Mouse (Mus musculus): ENCODE data around the gene Myo18a. TPM values are rescaled to one million over a fixed set of nuclear protein-coding genes. Genes with fewer than 3 reads are reported as not detected.

Myo18a gene
- polyA plus RNA-seq, 1 experiment = 67.3 TPM

DNA sequence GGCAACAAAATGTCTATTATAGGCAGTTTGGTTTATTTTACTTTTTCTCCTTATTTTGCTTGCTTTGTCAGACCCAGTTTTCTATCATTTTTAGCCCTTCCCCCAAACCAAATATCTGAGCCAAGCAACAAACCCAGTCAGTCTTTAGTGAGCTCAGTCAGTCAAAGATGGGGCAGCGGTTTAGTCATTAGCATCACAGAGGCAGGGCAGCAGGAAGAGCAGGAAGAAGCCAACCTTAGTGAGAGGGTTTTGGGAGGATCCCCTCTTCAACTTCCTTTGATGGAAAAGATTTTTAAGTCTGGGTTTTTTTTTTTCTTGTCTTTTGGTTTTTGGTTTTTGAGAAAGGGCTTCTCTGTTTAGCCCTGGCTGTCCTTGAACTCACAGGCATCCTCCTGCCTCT lies 141.7 kb downstream of the Myo18a start:
- no peak for DNase-seq (ENCODE audit: low read depth)
- no peak for TF ChIP-seq CTCF (IDR thresholded peaks at IDR 0.05; ENCODE audit: borderline replicate concordance, extremely low read depth, insufficient read depth, insufficient read length)
- no peak for TF ChIP-seq POLR2A (IDR thresholded peaks at IDR 0.05; ENCODE audit: borderline replicate concordance, extremely low read depth, insufficient read depth, insufficient read length, poor library complexity, severe bottlenecking)

DNA sequence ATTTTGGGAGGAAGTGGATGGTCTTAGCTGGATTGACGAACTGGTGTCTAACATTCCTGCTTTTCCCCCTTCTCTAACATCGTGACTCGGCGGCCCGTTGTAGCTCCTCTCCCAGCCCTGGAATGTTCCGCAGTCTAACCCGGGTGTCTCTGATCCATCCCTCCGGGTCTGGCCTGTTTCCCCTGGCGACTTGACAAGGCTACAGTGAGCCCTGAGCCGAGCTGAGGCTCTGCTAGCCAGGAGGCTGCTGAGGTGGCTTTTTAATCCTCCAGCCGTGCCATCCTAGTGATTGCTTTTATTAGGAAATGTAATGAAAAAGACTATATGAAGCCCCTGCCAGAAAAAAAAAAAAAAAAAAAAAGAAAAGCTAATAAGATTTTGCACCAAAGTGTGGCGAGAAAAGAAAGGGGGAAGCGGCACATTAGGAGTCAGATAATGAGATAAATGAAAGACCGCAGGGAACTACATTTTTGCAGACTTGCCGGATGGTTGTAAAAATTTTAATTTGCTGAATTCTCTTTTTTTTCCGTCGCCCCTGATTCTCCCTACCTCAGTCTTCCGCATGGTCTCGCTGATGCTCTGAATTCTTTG lies 143.1 kb downstream of the Myo18a start:
- TF ChIP-seq POLR2A (IDR thresholded peaks at IDR 0.05; ENCODE audit: borderline replicate concordance, extremely low read depth, insufficient read depth, insufficient read length, poor library complexity, severe bottlenecking) (no peak), CTCF (IDR thresholded peaks at IDR 0.05; ENCODE audit: borderline replicate concordance, extremely low read depth, insufficient read depth, insufficient read length) (no peak)
- DNase-seq (ENCODE audit: low read depth) = peak; percentile 78

- TF ChIP-seq POLR2A (IDR thresholded peaks at IDR 0.05; ENCODE audit: borderline replicate concordance, extremely low read depth, insufficient read depth, insufficient read length, poor library complexity, severe bottlenecking) (no peak), CTCF (IDR thresholded peaks at IDR 0.05; ENCODE audit: borderline replicate concordance, extremely low read depth, insufficient read depth, insufficient read length) (no peak)
- peak; percentile 88 for DNase-seq (ENCODE audit: low read depth)
These were observed 143.7 kb downstream of the Myo18a start for GRCm38 (mm10) chr11:77906747-77907174.

DNA sequence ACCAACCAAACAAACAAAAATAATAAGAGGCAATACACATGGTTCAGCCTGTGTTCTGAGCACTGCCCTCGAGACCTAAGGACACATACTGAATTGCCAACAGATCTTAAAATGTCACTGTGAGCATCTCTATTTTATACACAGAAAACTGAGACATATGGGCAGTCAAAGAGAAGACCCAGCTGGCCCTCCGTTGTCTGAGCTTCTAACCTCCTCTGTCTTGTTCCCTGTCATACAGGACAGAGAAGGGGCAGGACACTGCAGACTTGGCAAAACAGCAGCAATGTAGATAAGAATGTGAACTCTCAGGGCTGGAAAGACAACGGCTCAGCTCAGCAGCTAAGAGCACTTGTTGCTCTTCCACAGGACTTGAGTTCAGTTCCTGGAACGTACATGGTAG lies 145.4 kb downstream of the Myo18a start:
- no peak for TF ChIP-seq CTCF (IDR thresholded peaks at IDR 0.05; ENCODE audit: borderline replicate concordance, extremely low read depth, insufficient read depth, insufficient read length)
- TF ChIP-seq POLR2A (IDR thresholded peaks at IDR 0.05; ENCODE audit: borderline replicate concordance, extremely low read depth, insufficient read depth, insufficient read length, poor library complexity, severe bottlenecking) = no peak
- no peak for DNase-seq (ENCODE audit: low read depth)

DNA sequence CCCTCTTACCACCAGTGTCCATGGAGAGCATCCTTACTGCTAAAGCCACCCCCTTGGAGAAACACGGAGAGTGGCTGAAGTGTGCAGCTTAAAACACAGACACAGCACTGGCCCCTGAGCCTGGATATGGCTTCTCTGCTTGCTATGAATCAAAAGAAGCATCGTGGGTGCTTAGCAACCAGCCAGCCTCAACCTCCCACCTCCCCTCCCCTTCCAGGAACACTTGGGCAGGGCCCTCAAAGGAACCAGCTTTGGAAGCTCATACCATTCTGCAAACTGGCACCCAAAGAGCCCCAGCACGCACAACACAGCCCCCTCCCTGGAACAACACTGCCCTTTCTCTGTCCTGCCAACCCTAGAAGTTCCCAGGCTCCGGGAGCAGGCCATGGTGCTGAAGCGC lies 146.3 kb downstream of the Myo18a start:
- TF ChIP-seq POLR2A (IDR thresholded peaks at IDR 0.05; ENCODE audit: borderline replicate concordance, extremely low read depth, insufficient read depth, insufficient read length, poor library complexity, severe bottlenecking) (no peak), CTCF (IDR thresholded peaks at IDR 0.05; ENCODE audit: borderline replicate concordance, extremely low read depth, insufficient read depth, insufficient read length) (no peak)
- peak; percentile 77 for DNase-seq (ENCODE audit: low read depth)

GRCm38 (mm10) chr11:77909776-77910175 lies 146.7 kb downstream of the Myo18a start:
- TF ChIP-seq POLR2A (IDR thresholded peaks at IDR 0.05; ENCODE audit: borderline replicate concordance, extremely low read depth, insufficient read depth, insufficient read length, poor library complexity, severe bottlenecking) (no peak), CTCF (IDR thresholded peaks at IDR 0.05; ENCODE audit: borderline replicate concordance, extremely low read depth, insufficient read depth, insufficient read length) (no peak)
- peak; percentile 50 for DNase-seq (ENCODE audit: low read depth)

- DNase-seq (ENCODE audit: low read depth) = no peak
- TF ChIP-seq POLR2A (IDR thresholded peaks at IDR 0.05; ENCODE audit: borderline replicate concordance, extremely low read depth, insufficient read depth, insufficient read length, poor library complexity, severe bottlenecking) = no peak
- no peak for TF ChIP-seq CTCF (IDR thresholded peaks at IDR 0.05; ENCODE audit: borderline replicate concordance, extremely low read depth, insufficient read depth, insufficient read length)
These were observed 150.5 kb downstream of the Myo18a start for GRCm38 (mm10) chr11:77913505-77913904.

- DNase-seq (ENCODE audit: low read depth) = peak; percentile 61
- TF ChIP-seq POLR2A (IDR thresholded peaks at IDR 0.05; ENCODE audit: borderline replicate concordance, extremely low read depth, insufficient read depth, insufficient read length, poor library complexity, severe bottlenecking) (no peak), CTCF (IDR thresholded peaks at IDR 0.05; ENCODE audit: borderline replicate concordance, extremely low read depth, insufficient read depth, insufficient read length) (no peak)
These were observed 151.7 kb downstream of the Myo18a start for GRCm38 (mm10) chr11:77914598-77915260.

Other genes with a start within 250 kb of the Myo18a start
- gene Abhd15, start 248.1 kb upstream of the Myo18a start, polyA plus RNA-seq (2012; rRNA removed) = 0.57 and 0.75 TPM in 2 replicates
- gene Trp53i13, start 247.3 kb upstream of the Myo18a start, polyA plus RNA-seq (2012; rRNA removed) = 11.6 and 16.6 TPM in 2 replicates
- not detected in 2 replicates for gene Gm10392, start 244.0 kb upstream of the Myo18a start, polyA plus RNA-seq (2012; rRNA removed)
- 22.0 and 26.6 TPM in 2 replicates for gene Taok1, start 155.4 kb upstream of the Myo18a start, polyA plus RNA-seq (2012; rRNA removed)
- gene Nufip2, start 77.1 kb upstream of the Myo18a start, polyA plus RNA-seq (2012; rRNA removed) = 13.1 and 19.2 TPM in 2 replicates
- 0.19 and 0.23 TPM in 2 replicates for gene Cryba1, start 38.0 kb upstream of the Myo18a start, polyA plus RNA-seq (2012; rRNA removed)
- gene Gm10277, start 24.5 kb downstream of the Myo18a start, polyA plus RNA-seq (2012; rRNA removed) = not detected in 2 replicates
- gene Pipox, start 130.8 kb downstream of the Myo18a start, polyA plus RNA-seq (2012; rRNA removed) = 10.0 and 19.2 TPM in 2 replicates
- 173 and 174 TPM in 2 replicates for gene Sez6, start 167.6 kb downstream of the Myo18a start, polyA plus RNA-seq (2012; rRNA removed)
- 64.7 and 76.0 TPM in 2 replicates for gene Phf12, start 219.5 kb downstream of the Myo18a start, polyA plus RNA-seq (2012; rRNA removed)